Mouse (Mus musculus) myocyte (in vitro differentiated cells): Measurements from ENCODE around the gene Samd1. TPM values are rescaled to one million over a fixed set of nuclear protein-coding genes. Genes with fewer than 3 reads are reported as not detected.

Experiments
- H3K27me3 ChIP-seq: one replicate; pipeline ENCODE4 v1.6.1; 2011; ENCODE audit not compliant: control insufficient read depth, insufficient read depth, insufficient read length
- H3K36me3 ChIP-seq: one replicate; pipeline ENCODE4 v1.6.1; 2011; ENCODE audit not compliant: control insufficient read depth, insufficient read depth
- H3K4me2 ChIP-seq: one replicate; pipeline ENCODE4 v1.6.1; 2011; ENCODE audit warnings: low read depth, control low read depth
- H3K4me3 ChIP-seq: one replicate; pipeline ENCODE4 v1.5.1; 2011; ENCODE audit warnings: mild to moderate bottlenecking, control low read depth, moderate library complexity
- H3K79me2 ChIP-seq: one replicate; pipeline ENCODE4 v1.6.1; 2011; ENCODE audit not compliant: control insufficient read depth, insufficient read depth
- H3ac ChIP-seq: one replicate; pipeline ENCODE4 v1.6.1; 2011; ENCODE audit not compliant: control insufficient read depth, insufficient read length
- CEBPB ChIP-seq: IDR thresholded peaks from 2 replicates; pipeline ENCODE4 v1.6.1; 2011; ENCODE audit warnings: mild to moderate bottlenecking, moderate library complexity; ENCODE audit not compliant: poor library complexity, insufficient read depth, severe bottlenecking
- E2F4 ChIP-seq: IDR thresholded peaks from one replicate; pipeline ENCODE4 v1.6.1; 2011; ENCODE audit warnings: mild to moderate bottlenecking, control low read depth, moderate library complexity; ENCODE audit not compliant: insufficient read depth
- MAX ChIP-seq: IDR thresholded peaks from one replicate; pipeline ENCODE4 v1.6.1; 2011; ENCODE audit warnings: low read depth, mild to moderate bottlenecking, control low read depth
- MYOD1 ChIP-seq, 3 experiments: IDR thresholded peaks; one replicate each; pipeline ENCODE4 v1.6.1; 2011; ENCODE audit warnings: control low read depth in 2 of 3, low read depth in 2 of 3, mild to moderate bottlenecking in 2 of 3, moderate library complexity in 1 of 3; ENCODE audit not compliant: insufficient read length in 2 of 3, control insufficient read depth in 1 of 3
- MYOG ChIP-seq, 3 experiments: IDR thresholded peaks; one replicate each; pipeline ENCODE4 v1.6.1; 2011; ENCODE audit warnings: control low read depth in 2 of 3, low read depth in 2 of 3, mild to moderate bottlenecking in 2 of 3; ENCODE audit not compliant: insufficient read length in 2 of 3, control insufficient read depth in 1 of 3, insufficient read depth in 1 of 3
- POLR2A ChIP-seq: IDR thresholded peaks from one replicate; pipeline ENCODE4 v1.6.1; 2011; ENCODE audit warnings: low read depth, mild to moderate bottlenecking, control low read depth, moderate library complexity; ENCODE audit not compliant: insufficient read length
- POLR2AphosphoS2 ChIP-seq: IDR thresholded peaks from one replicate; pipeline ENCODE4 v1.6.1; 2011; ENCODE audit warnings: low read depth, control low read depth; ENCODE audit not compliant: insufficient read length
- REST ChIP-seq: IDR thresholded peaks from one replicate; pipeline ENCODE4 v1.6.1; 2011; ENCODE audit warnings: mild to moderate bottlenecking, control low read depth, moderate library complexity; ENCODE audit not compliant: insufficient read depth, insufficient read length
- SRF ChIP-seq: IDR thresholded peaks from one replicate; pipeline ENCODE4 v1.6.1; 2011; ENCODE audit warnings: low read depth; ENCODE audit not compliant: control insufficient read depth, insufficient read length
- TCF12 ChIP-seq: IDR thresholded peaks from one replicate; pipeline ENCODE4 v1.6.1; 2011; ENCODE audit warnings: mild to moderate bottlenecking, control low read depth; ENCODE audit not compliant: poor library complexity, insufficient read depth, severe bottlenecking
- TCF3 ChIP-seq: IDR thresholded peaks from one replicate; pipeline ENCODE4 v1.6.1; 2011; ENCODE audit warnings: low read depth, control low read depth; ENCODE audit not compliant: insufficient read length
- USF1 ChIP-seq: IDR thresholded peaks from one replicate; pipeline ENCODE4 v1.6.1; 2011; ENCODE audit warnings: low read depth, mild to moderate bottlenecking, control low read depth, moderate library complexity
- polyA plus RNA-seq: library from polyadenylated mRNA; unstranded; fragments of >200 nt; fragmentation: generic; extraction: Trizol; gene quantifications from one replicate; pipeline ENCODE4 v1.2.1, GENCODE M21; 2012; ENCODE audit warnings: missing spikeins

Gene Samd1
- polyA plus RNA-seq, 1 experiment, result 30.6 TPM

DNA sequence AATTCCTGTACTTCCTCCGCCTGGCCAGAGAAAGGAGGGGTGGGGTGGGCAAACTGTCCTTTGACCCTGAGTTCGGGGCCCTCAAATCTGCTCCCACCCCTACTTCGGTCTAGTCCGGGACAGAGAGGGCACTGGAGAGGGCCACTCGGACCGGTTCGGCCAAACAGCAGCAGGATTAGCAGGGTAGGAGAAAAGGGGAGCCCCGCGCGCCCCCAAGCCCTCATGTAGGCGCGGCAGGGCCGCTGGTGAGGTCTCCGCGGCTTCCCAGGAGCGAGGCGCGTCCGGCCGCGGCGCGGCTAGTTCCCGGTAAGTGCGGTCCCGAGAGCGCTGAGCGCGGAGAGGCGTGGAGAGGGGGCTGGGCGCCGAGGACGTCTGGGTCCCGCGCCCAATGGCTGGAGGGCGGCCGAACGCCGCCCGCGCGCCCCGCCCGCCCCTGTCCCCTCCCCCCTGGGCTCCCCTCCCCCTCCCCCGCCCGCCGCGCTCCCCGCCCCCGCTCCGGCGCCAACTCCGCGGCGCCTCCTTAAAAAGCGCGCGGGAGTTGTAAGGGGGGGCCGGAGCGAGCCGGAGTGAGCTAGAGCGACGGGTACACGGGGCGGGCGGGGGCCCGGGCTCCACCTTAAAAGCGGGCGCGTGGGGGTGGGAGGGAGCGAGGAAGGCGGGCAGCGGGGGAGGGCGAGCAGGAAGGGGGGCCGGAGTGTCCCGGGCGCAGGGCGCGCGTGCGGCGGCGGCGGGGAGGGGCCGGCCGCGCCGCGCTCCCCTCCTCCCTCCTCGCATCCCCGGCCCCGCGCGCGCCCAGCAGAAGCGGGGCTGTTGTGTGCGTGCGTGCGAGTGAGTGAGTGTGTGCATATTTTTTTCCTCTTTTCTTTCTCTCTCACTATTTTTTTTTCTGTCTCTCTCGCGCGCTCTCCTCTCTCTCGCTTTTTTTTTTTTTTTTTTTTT, 636 bp upstream of the Samd1 start:
- TF ChIP-seq CEBPB (no peak), REST (no peak), E2F4 (no peak), POLR2A (peak; percentile 88), MYOG (IDR thresholded peaks at IDR 0.05; ENCODE audit: control insufficient read depth in 1 of 3, insufficient read depth in 1 of 3, insufficient read length in 2 of 3, low read depth in 2 of 3) (peak in 1 of 3 experiments; percentile 7), TCF12 (no peak), USF1 (no peak), TCF3 (no peak), MAX (no peak), POLR2AphosphoS2 (peak; percentile 90), SRF (no peak), MYOD1 (IDR thresholded peaks at IDR 0.05; ENCODE audit: control insufficient read depth in 1 of 3, insufficient read length in 2 of 3, low read depth in 2 of 3) (no peak)
- Histone ChIP-seq H3K36me3 (peaks cover 16% of the 10 kb centered on the region), H3ac (peak overlapping the region; percentile 86), H3K4me2 (peak overlapping the region; percentile 75), H3K79me2 (no peaks in the 10 kb centered on the region), H3K4me3 (peak overlapping the region; percentile 26), H3K27me3 (no peaks in the 10 kb centered on the region)

- H3K4me3 ChIP-seq, result peak overlapping the region; percentile 26
- no peaks in the 10 kb centered on the region for H3K27me3 ChIP-seq
- no peaks in the 10 kb centered on the region for H3K79me2 ChIP-seq
- H3ac ChIP-seq, result peak overlapping the region; percentile 86
- peak overlapping the region; percentile 92 for H3K4me2 ChIP-seq
- TF ChIP-seq MYOD1 (IDR thresholded peaks at IDR 0.05; ENCODE audit: control insufficient read depth in 1 of 3, insufficient read length in 2 of 3, low read depth in 2 of 3) (peak in 1 of 3 experiments; percentile 2), SRF (no peak), POLR2A (peak; percentile 35), POLR2AphosphoS2 (peak; percentile 74), CEBPB (no peak), MYOG (IDR thresholded peaks at IDR 0.05; ENCODE audit: control insufficient read depth in 1 of 3, insufficient read depth in 1 of 3, insufficient read length in 2 of 3, low read depth in 2 of 3) (peak in 1 of 3 experiments; percentile 26)
- H3K36me3 ChIP-seq, result no peaks in the 10 kb centered on the region
These were observed 972 bp downstream of the Samd1 start for GRCm38 (mm10) chr8:83998231-83999056.

DNA sequence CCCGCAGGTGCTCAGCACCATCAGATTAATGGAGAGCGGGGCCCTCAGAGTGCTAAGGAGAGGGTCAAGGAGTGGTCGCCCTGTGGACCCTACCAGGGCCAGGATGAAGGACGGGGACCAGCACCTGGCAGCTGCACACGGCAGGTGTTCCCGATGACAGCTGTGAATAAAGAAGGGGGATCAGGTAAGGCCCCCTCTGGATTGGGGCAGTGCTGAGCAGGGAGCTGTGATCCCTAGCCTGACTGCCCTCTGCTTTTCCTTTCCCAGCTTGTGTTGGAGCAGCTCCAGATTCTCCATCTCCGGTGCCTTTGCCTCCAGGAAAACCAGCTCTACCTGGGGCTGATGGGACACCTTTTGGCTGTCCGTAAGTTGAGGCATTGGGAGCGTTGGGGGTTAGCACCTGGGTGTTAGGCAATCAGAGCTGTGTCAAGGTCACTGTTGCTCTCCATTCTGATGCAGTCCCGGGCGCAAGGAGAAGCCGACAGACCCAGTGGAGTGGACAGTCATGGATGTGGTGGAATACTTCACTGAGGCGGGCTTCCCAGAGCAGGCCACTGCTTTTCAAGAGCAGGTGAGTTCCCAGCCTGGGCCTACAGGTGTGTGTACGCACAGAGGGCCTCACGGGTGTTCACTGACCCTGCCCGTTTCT, 1.7 kb downstream of the Samd1 start:
- H3K79me2 ChIP-seq, result no peaks in the 10 kb centered on the region
- no peak for TF ChIP-seq POLR2AphosphoS2
- TF ChIP-seq E2F4, result no peak
- TF ChIP-seq TCF3, result no peak
- TF ChIP-seq TCF12, result no peak
- TF ChIP-seq MYOD1 (IDR thresholded peaks at IDR 0.05; ENCODE audit: control insufficient read depth in 1 of 3, insufficient read length in 2 of 3, low read depth in 2 of 3), result peak in 1 of 3 experiments; percentile 14
- peak overlapping the region; percentile 86 for H3ac ChIP-seq
- H3K27me3 ChIP-seq, result no peaks in the 10 kb centered on the region
- H3K4me3 ChIP-seq, result peak overlapping the region; percentile 26
- H3K36me3 ChIP-seq, result no peaks in the 10 kb centered on the region
- peak overlapping the region; percentile 92 for H3K4me2 ChIP-seq

DNA sequence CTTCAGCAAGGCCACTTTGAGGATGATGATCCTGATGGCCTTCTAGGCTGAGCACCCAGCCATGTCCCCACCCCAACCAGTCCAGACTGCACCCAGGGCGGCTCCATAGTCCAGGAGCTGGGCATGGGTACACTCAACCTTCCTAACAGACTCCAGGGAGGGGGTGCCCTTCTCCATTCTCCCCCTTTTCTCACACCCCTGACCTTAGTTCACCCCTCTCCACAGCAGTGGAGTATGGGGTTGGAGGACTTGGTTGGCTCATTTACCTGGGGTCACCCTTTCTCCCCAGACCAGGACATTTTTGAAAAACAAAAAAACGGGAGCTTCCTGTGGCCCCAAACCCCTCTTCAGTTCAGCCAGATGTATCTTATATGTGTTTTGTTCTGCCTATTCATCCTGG, 2.4 kb downstream of the Samd1 start:
- no peaks in the 10 kb centered on the region for H3K79me2 ChIP-seq
- no peaks in the 10 kb centered on the region for H3K36me3 ChIP-seq
- no peak overlapping the region for H3K4me2 ChIP-seq
- H3K4me3 ChIP-seq, result no peak overlapping the region
- TF ChIP-seq POLR2AphosphoS2 (peak; percentile 2), TCF12 (no peak)
- no peaks in the 10 kb centered on the region for H3K27me3 ChIP-seq
- no peak overlapping the region for H3ac ChIP-seq
